Mouse (Mus musculus): Measurements from ENCODE around the gene Ndufaf3. TPM values are rescaled to one million over a fixed set of nuclear protein-coding genes. Genes with fewer than 3 reads are reported as not detected.
A peak's percentile ranks its signal among the peaks of the same experiment; 100 is the strongest.

Gene Ndufaf3
- polyA plus RNA-seq, 1 experiment from 2014 or later: 50.6 TPM

MicroRNA genes within 50 kb of the gene (microRNA counts, 519-probe panel; counts per million panel counts)
- 5,378 counts per million, percentile 55 among the panel's probes with 10 or more counts for microRNA mmu-miR-191
- 4,972 counts per million, percentile 48 among the panel's probes with 10 or more counts for microRNA mmu-miR-425

Small RNA genes lying within 50 kb of the gene (microRNA-seq; reads per million reads assigned to microRNA genes)
- not detected for gene Gm24083
- gene Mir191: not detected
- gene Mir425: 1,901 reads per million, percentile 81 among the genes with 10 or more reads in this experiment

Other genes with a start within 250 kb of the Ndufaf3 start
- 797 and 821 TPM in 2 replicates for gene Gpx1, start 228.5 kb downstream of the Ndufaf3 start, polyA plus RNA-seq (2016; fragmentation: Nextera tagmentation; extraction: Ambion mirVana)
- 117 and 118 TPM in 2 replicates for gene Usp4, start 219.6 kb downstream of the Ndufaf3 start, polyA plus RNA-seq (2016; fragmentation: Nextera tagmentation; extraction: Ambion mirVana)
- gene 1700102P08Rik, start 174.6 kb downstream of the Ndufaf3 start, polyA plus RNA-seq (2016; fragmentation: Nextera tagmentation; extraction: Ambion mirVana): 0.81 and 0.91 TPM in 2 replicates
- 2.1 and 2.4 TPM in 2 replicates for gene Ccdc36, start 138.9 kb downstream of the Ndufaf3 start, polyA plus RNA-seq (2016; fragmentation: Nextera tagmentation; extraction: Ambion mirVana)
- not detected in 2 replicates for gene BC048562, start 131.0 kb downstream of the Ndufaf3 start, polyA plus RNA-seq (2016; fragmentation: Nextera tagmentation; extraction: Ambion mirVana)
- gene Ccdc71, start 106.9 kb downstream of the Ndufaf3 start, polyA plus RNA-seq (2016; fragmentation: Nextera tagmentation; extraction: Ambion mirVana): 44.6 and 49.5 TPM in 2 replicates
- gene Klhdc8b, start 105.9 kb downstream of the Ndufaf3 start, polyA plus RNA-seq (2016; fragmentation: Nextera tagmentation; extraction: Ambion mirVana): 33.0 and 36.0 TPM in 2 replicates
- gene Lamb2, start 87.7 kb downstream of the Ndufaf3 start, polyA plus RNA-seq (2016; fragmentation: Nextera tagmentation; extraction: Ambion mirVana): 40.8 and 43.7 TPM in 2 replicates
- 99.3 and 99.7 TPM in 2 replicates for gene Usp19, start 76.8 kb downstream of the Ndufaf3 start, polyA plus RNA-seq (2016; fragmentation: Nextera tagmentation; extraction: Ambion mirVana)
- gene Qars, start 59.7 kb downstream of the Ndufaf3 start, polyA plus RNA-seq (2016; fragmentation: Nextera tagmentation; extraction: Ambion mirVana): 106 and 112 TPM in 2 replicates
- 156 and 159 TPM in 2 replicates for gene Qrich1, start 50.6 kb downstream of the Ndufaf3 start, polyA plus RNA-seq (2016; fragmentation: Nextera tagmentation; extraction: Ambion mirVana)
- 201 and 213 TPM in 2 replicates for gene Impdh2, start 7.1 kb downstream of the Ndufaf3 start, polyA plus RNA-seq (2016; fragmentation: Nextera tagmentation; extraction: Ambion mirVana)
- 197 and 230 TPM in 2 replicates for gene Dalrd3, start 2.5 kb upstream of the Ndufaf3 start, polyA plus RNA-seq (2016; fragmentation: Nextera tagmentation; extraction: Ambion mirVana)
- 237 TPM in 2 replicates for gene Wdr6, start 11.3 kb upstream of the Ndufaf3 start, polyA plus RNA-seq (2016; fragmentation: Nextera tagmentation; extraction: Ambion mirVana)
- 11.6 and 11.7 TPM in 2 replicates for gene P4htm, start 30.2 kb upstream of the Ndufaf3 start, polyA plus RNA-seq (2016; fragmentation: Nextera tagmentation; extraction: Ambion mirVana)
- gene Arih2, start 82.0 kb upstream of the Ndufaf3 start, polyA plus RNA-seq (2016; fragmentation: Nextera tagmentation; extraction: Ambion mirVana): 54.6 and 61.3 TPM in 2 replicates
- gene Slc25a20, start 94.7 kb upstream of the Ndufaf3 start, polyA plus RNA-seq (2016; fragmentation: Nextera tagmentation; extraction: Ambion mirVana): 40.7 and 43.2 TPM in 2 replicates
- gene Prkar2a, start 121.9 kb upstream of the Ndufaf3 start, polyA plus RNA-seq (2016; fragmentation: Nextera tagmentation; extraction: Ambion mirVana): 34.8 and 35.5 TPM in 2 replicates
- 144 and 146 TPM in 2 replicates for gene Ip6k2, start 216.4 kb upstream of the Ndufaf3 start, polyA plus RNA-seq (2016; fragmentation: Nextera tagmentation; extraction: Ambion mirVana)
- gene Nckipsd, start 240.9 kb upstream of the Ndufaf3 start, polyA plus RNA-seq (2016; fragmentation: Nextera tagmentation; extraction: Ambion mirVana): 19.3 and 21.6 TPM in 2 replicates